Mouse (Mus musculus) MEL (cell line): Measurements from ENCODE around the gene Depp1. TPM values are rescaled to one million over a fixed set of nuclear protein-coding genes. Genes with fewer than 3 reads are reported as not detected.

ENCODE experiments used
- DNase-seq: peaks from one replicate; pipeline ENCODE4 v3.0.0; 2011; ENCODE audit warnings: low read depth, low spot score
- H3K27ac ChIP-seq: 2 replicates; pipeline ENCODE4 v1.5.1; 2012; ENCODE audit warnings: low read depth, mild to moderate bottlenecking, control low read depth, low read length, moderate library complexity; ENCODE audit not compliant: control insufficient read depth
- H3K27me3 ChIP-seq, 2 experiments: fragments of 150-350 bp in 1 of 2; sonication (generic) in 1 of 2; 2 replicates each; pipeline ENCODE4 v1.6.1; 2012; ENCODE audit warnings: low read length in 2 of 2, mild to moderate bottlenecking in 2 of 2, improper control_type of control experiment in 1 of 2, moderate library complexity in 1 of 2; ENCODE audit not compliant: insufficient read depth in 2 of 2, control insufficient read depth in 1 of 2
- H3K36me3 ChIP-seq, 2 experiments: 2 replicates each; pipeline ENCODE4 v1.6.1; 2012 to 2014; ENCODE audit warnings: low read length in 2 of 2, improper control_type of control experiment in 1 of 2, inconsistent platforms in 1 of 2, mild to moderate bottlenecking in 1 of 2; ENCODE audit not compliant: insufficient read depth in 2 of 2, control insufficient read depth in 1 of 2
- H3K4me1 ChIP-seq, 2 experiments: fragments of 150-350 bp in 1 of 2; sonication (generic) in 1 of 2; 2 replicates each; pipeline ENCODE4 v1.6.1; 2012; ENCODE audit warnings: low read length in 2 of 2, improper control_type of control experiment in 1 of 2, mild to moderate bottlenecking in 1 of 2; ENCODE audit not compliant: insufficient read depth in 2 of 2, control insufficient read depth in 1 of 2
- H3K4me3 ChIP-seq, 2 experiments: fragments of 150-350 bp in 1 of 2; sonication (generic) in 1 of 2; 2 replicates each; pipeline ENCODE4 v1.5.1; 2012; ENCODE audit warnings: low read depth in 2 of 2, low read length in 2 of 2, mild to moderate bottlenecking in 2 of 2, moderate library complexity in 2 of 2, control low read depth in 1 of 2, improper control_type of control experiment in 1 of 2; ENCODE audit not compliant: control insufficient read depth in 1 of 2, insufficient read depth in 1 of 2
- H3K79me2 ChIP-seq: 2 replicates; pipeline ENCODE4 v1.6.1; 2012; ENCODE audit warnings: mild to moderate bottlenecking, low read length, moderate library complexity; ENCODE audit not compliant: control insufficient read depth, poor library complexity, insufficient read depth
- H3K9ac ChIP-seq: 2 replicates; pipeline ENCODE4 v1.6.1; 2012; ENCODE audit warnings: low read depth, mild to moderate bottlenecking, control low read depth, low read length, moderate library complexity; ENCODE audit not compliant: control insufficient read depth, poor library complexity, severe bottlenecking
- H3K9me3 ChIP-seq: fragments of 150-350 bp; sonication (generic); replicated peaks from 2 replicates; pipeline ENCODE4 v1.6.1; 2012; ENCODE audit warnings: mild to moderate bottlenecking, low read length, improper control_type of control experiment, moderate library complexity; ENCODE audit not compliant: insufficient read depth
- CHD1 ChIP-seq: IDR thresholded peaks from 2 replicates; pipeline ENCODE4 v1.6.1; 2012; ENCODE audit warnings: low read depth, mild to moderate bottlenecking, inconsistent platforms, low read length, improper control_type of control experiment
- EP300 ChIP-seq, 2 experiments: IDR thresholded peaks; 2 replicates each; pipeline ENCODE4 v1.6.1; 2011; ENCODE audit warnings: improper control_type of control experiment in 2 of 2, low read length in 2 of 2, low read depth in 1 of 2, mild to moderate bottlenecking in 1 of 2
- ETS1 ChIP-seq: IDR thresholded peaks from 2 replicates; pipeline ENCODE4 v1.6.1; 2012; ENCODE audit warnings: low read depth, mild to moderate bottlenecking, inconsistent platforms, low read length, improper control_type of control experiment, moderate library complexity
- GABPA ChIP-seq: IDR thresholded peaks from 2 replicates; pipeline ENCODE4 v1.6.1; 2012; ENCODE audit warnings: low read depth, mild to moderate bottlenecking, inconsistent platforms, low read length, improper control_type of control experiment, moderate library complexity
- GATA1 ChIP-seq: IDR thresholded peaks from 2 replicates; pipeline ENCODE4 v1.6.1; 2011; ENCODE audit warnings: low read depth, low read length, improper control_type of control experiment
- HCFC1 ChIP-seq: IDR thresholded peaks from 2 replicates; pipeline ENCODE4 v1.6.1; 2012; ENCODE audit warnings: low read depth, mild to moderate bottlenecking, inconsistent platforms, low read length, improper control_type of control experiment, moderate library complexity
- JUND ChIP-seq: IDR thresholded peaks from 2 replicates; pipeline ENCODE4 v1.6.1; 2011; ENCODE audit warnings: low read depth, mild to moderate bottlenecking, improper control_type of control experiment, low read length
- MAZ ChIP-seq: IDR thresholded peaks from 2 replicates; pipeline ENCODE4 v1.6.1; 2012; ENCODE audit warnings: low read depth, mild to moderate bottlenecking, inconsistent platforms, low read length, improper control_type of control experiment
- MEF2A ChIP-seq: IDR thresholded peaks from 2 replicates; pipeline ENCODE4 v1.6.1; 2014; ENCODE audit warnings: low read depth, mild to moderate bottlenecking, inconsistent platforms, low read length, improper control_type of control experiment; ENCODE audit not compliant: poor library complexity, insufficient replicate concordance, severe bottlenecking; ENCODE audit errors: extremely low read depth
- NELFE ChIP-seq: IDR thresholded peaks from 2 replicates; pipeline ENCODE4 v1.6.1; 2011; ENCODE audit warnings: low read depth, low read length, improper control_type of control experiment
- NRF1 ChIP-seq: IDR thresholded peaks from 2 replicates; pipeline ENCODE4 v1.6.1; 2014; ENCODE audit warnings: low read depth, mild to moderate bottlenecking, inconsistent platforms, low read length, improper control_type of control experiment, moderate library complexity; ENCODE audit not compliant: poor library complexity, insufficient read depth, severe bottlenecking
- POLR2A ChIP-seq, 2 experiments: IDR thresholded peaks; 2 replicates each; pipeline ENCODE4 v1.6.1; 2011 to 2012; ENCODE audit warnings: low read length in 2 of 2, mild to moderate bottlenecking in 2 of 2, control low read depth in 1 of 2, improper control_type of control experiment in 1 of 2, low read depth in 1 of 2, moderate library complexity in 1 of 2; ENCODE audit not compliant: control insufficient read depth in 1 of 2, insufficient read depth in 1 of 2, poor library complexity in 1 of 2
- RCOR1 ChIP-seq: IDR thresholded peaks from 2 replicates; pipeline ENCODE4 v1.6.1; 2012; ENCODE audit warnings: low read depth, mild to moderate bottlenecking, inconsistent platforms, low read length, improper control_type of control experiment
- SIN3A ChIP-seq: IDR thresholded peaks from 2 replicates; pipeline ENCODE4 v1.6.1; 2012; ENCODE audit warnings: low read length, improper control_type of control experiment, inconsistent platforms
- SMC3 ChIP-seq: IDR thresholded peaks from 2 replicates; pipeline ENCODE4 v1.6.1; 2011; ENCODE audit warnings: low read depth, low read length, improper control_type of control experiment
- TBP ChIP-seq: IDR thresholded peaks from 2 replicates; pipeline ENCODE4 v1.8.0; 2011; ENCODE audit warnings: low read depth, low read length, improper control_type of control experiment
- UBTF ChIP-seq: IDR thresholded peaks from 2 replicates; pipeline ENCODE4 v1.6.1; 2012; ENCODE audit warnings: low read depth, mild to moderate bottlenecking, inconsistent platforms, low read length, improper control_type of control experiment, moderate library complexity, borderline replicate concordance; ENCODE audit not compliant: insufficient read depth
- ZC3H11A ChIP-seq: IDR thresholded peaks from 2 replicates; pipeline ENCODE4 v1.6.1; 2012; ENCODE audit warnings: low read depth, mild to moderate bottlenecking, inconsistent platforms, low read length, improper control_type of control experiment
- polyA plus RNA-seq, 2 experiments: library from polyadenylated mRNA; stranded (reverse) in 1 of 2; unstranded in 1 of 2; fragments of >175 nt in 1 of 2; fragments of >200 nt in 1 of 2; gene quantifications; 2 replicates each; pipeline versions ENCODE4 v1.2.1 to v1.2.4; 2012; ENCODE audit warnings: low replicate concordance in 2 of 2, low read depth in 1 of 2; ENCODE audit not compliant: insufficient read length in 2 of 2, insufficient read depth in 1 of 2, missing spikeins in 1 of 2
- total RNA-seq: library from RNA; depleted of rRNA; stranded (reverse); fragments of 300-350 nt; gene quantifications from 2 replicates; pipeline ENCODE4 v1.2.3, GENCODE M21; 2012; rRNA removed

Depp1 gene
- total and polyA plus RNA-seq, 3 experiments: not detected

GRCm38 (mm10) chr6:116700821-116701220, 50.4 kb downstream of the Depp1 start:
- no peaks in the 10 kb centered on the region for H3K36me3 ChIP-seq
- H3K9me3 ChIP-seq: no peaks in the 10 kb centered on the region
- no peak overlapping the region for H3K9ac ChIP-seq
- TF ChIP-seq ZC3H11A (no peak), EP300 (IDR thresholded peaks at IDR 0.05; ENCODE audit: low read depth in 1 of 2, low read length in 2 of 2) (no peak), POLR2A (IDR thresholded peaks at IDR 0.05; ENCODE audit: control insufficient read depth in 1 of 2, insufficient read depth in 1 of 2, low read depth in 1 of 2, low read length in 2 of 2, poor library complexity in 1 of 2) (no peak), NRF1 (no peak), MAZ (no peak), SMC3 (no peak), JUND (no peak), HCFC1 (no peak), GATA1 (no peak), ETS1 (no peak), GABPA (no peak), SIN3A (no peak), CHD1 (no peak), TBP (no peak), RCOR1 (no peak), NELFE (no peak), UBTF (no peak), MEF2A (no peak)
- no peaks in the 10 kb centered on the region for H3K4me1 ChIP-seq
- no peak overlapping the region for H3K4me3 ChIP-seq
- no peak overlapping the region for H3K27ac ChIP-seq
- no peaks in the 10 kb centered on the region for H3K79me2 ChIP-seq
- no peaks in the 10 kb centered on the region for H3K27me3 ChIP-seq
- no peak for DNase-seq

Other genes with a start within 250 kb of the Depp1 start
- 1.1 and 1.6 TPM in 2 replicates for gene Alox5, start 189.4 kb upstream of the Depp1 start, total RNA-seq
- gene Alox5, start 189.4 kb upstream of the Depp1 start, polyA plus RNA-seq: 1 to 10 TPM in 1 of 2 experiments, not detected in 1; 5.7 TPM
- not detected in 2 replicates for gene Olfr211, start 161.5 kb upstream of the Depp1 start, total RNA-seq
- gene Olfr211, start 161.5 kb upstream of the Depp1 start, polyA plus RNA-seq: not detected
- not detected in 2 replicates for gene Olfr212, start 144.1 kb upstream of the Depp1 start, total RNA-seq
- under 1 TPM in 1 of 2 experiments, not detected in 1; 0.03 TPM for gene Olfr212, start 144.1 kb upstream of the Depp1 start, polyA plus RNA-seq
- not detected in 2 replicates for gene Olfr213, start 112.2 kb upstream of the Depp1 start, total RNA-seq
- gene Olfr213, start 112.2 kb upstream of the Depp1 start, polyA plus RNA-seq: not detected
- 0.72 and 2.0 TPM in 2 replicates for gene Gm5580, start 99.5 kb upstream of the Depp1 start, total RNA-seq
- under 1 TPM in 1 of 2 experiments, not detected in 1; 0.54 TPM for gene Gm5580, start 99.5 kb upstream of the Depp1 start, polyA plus RNA-seq
- gene Olfr214, start 96.4 kb upstream of the Depp1 start, total RNA-seq: not detected in 2 replicates
- gene Olfr214, start 96.4 kb upstream of the Depp1 start, polyA plus RNA-seq: not detected
- not detected in 2 replicates for gene Olfr215, start 66.4 kb upstream of the Depp1 start, total RNA-seq
- under 1 TPM in 1 of 2 experiments, not detected in 1; 0.04 TPM for gene Olfr215, start 66.4 kb upstream of the Depp1 start, polyA plus RNA-seq
- not detected in 2 replicates for gene Zfp422, start 21.6 kb upstream of the Depp1 start, total RNA-seq
- gene Zfp422, start 21.6 kb upstream of the Depp1 start, polyA plus RNA-seq: under 1 TPM in 1 of 2 experiments, not detected in 1; 0.32 TPM
- 0.07 and 0.08 TPM in 2 replicates for gene Rassf4, start 23.3 kb downstream of the Depp1 start, total RNA-seq
- under 1 TPM in 1 of 2 experiments, not detected in 1; 0.08 TPM for gene Rassf4, start 23.3 kb downstream of the Depp1 start, polyA plus RNA-seq
- under 0.01 and 0.04 TPM in 2 replicates for gene Tmem72, start 66.3 kb downstream of the Depp1 start, total RNA-seq
- gene Tmem72, start 66.3 kb downstream of the Depp1 start, polyA plus RNA-seq: under 1 TPM in 1 of 2 experiments, not detected in 1; 0.01 TPM